Comparison of ENCODE assay signal across 25 mouse cellular contexts in the genomic region with DNA sequence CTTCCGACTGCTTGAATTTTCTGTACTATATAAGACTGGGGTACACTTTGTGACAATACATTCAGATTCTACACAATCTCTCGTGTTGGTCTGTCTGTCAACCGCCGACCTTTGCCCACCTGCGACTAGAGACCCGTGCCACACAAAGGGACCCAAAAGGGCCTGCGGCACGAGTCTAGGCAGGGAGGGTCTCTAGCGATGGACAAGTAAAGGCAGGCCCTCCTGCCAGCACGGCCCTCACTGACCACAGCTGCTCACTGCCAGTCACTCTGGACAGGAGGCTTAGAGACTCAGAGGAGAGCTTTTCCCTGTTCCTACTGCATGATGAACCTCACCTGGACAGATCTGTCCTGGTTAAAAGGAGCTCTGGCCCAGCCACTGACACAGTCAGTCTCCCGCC. TPM values are rescaled to one million over a fixed set of nuclear protein-coding genes. Genes with fewer than 3 reads are reported as not detected.
DNase-seq lines count a peak whose midpoint lies in the region; ATAC-seq and TF ChIP-seq lines count a peak whose summit lies in the region.
"Had no signal": no experiment of that assay in that cellular context is flagged by ENCODE, and none has a peak within 500 bp of the region (broad histone marks: within the 10 kb centered on the region; RNA-seq: fewer than 3 reads in every experiment).

No protein-coding gene starts in this region.

- H3K27me3 ChIP-seq in hindbrain, embryonic 10.5 days (ENCODE audit: insufficient read depth, poor library complexity, severe bottlenecking): no peaks in the 10 kb centered on the region
- H3K27me3 ChIP-seq in hindbrain, embryonic 13.5 days: no peaks in the 10 kb centered on the region
- H3K27me3 ChIP-seq in lung, embryonic 14.5 days (ENCODE audit: insufficient read depth, low read length): no peaks in the 10 kb centered on the region
- H3K27me3 ChIP-seq in lung, postnatal 0 days (replicated peaks; ENCODE audit: insufficient read depth, low read length): no peaks in the 10 kb centered on the region
- no peaks in the 10 kb centered on the region for H3K27me3 ChIP-seq in cerebellum, adult 2 months (ENCODE audit: control insufficient read depth, insufficient read depth, low read length)
- H3K27me3 ChIP-seq: embryonic facial prominence, embryonic 12.5 days; embryonic facial prominence, embryonic 15.5 days; heart, embryonic 15.5 days; Patski had no signal

- H3K27ac ChIP-seq in hindbrain, embryonic 10.5 days: 0 out of 2 replicates have a peak overlapping the region, but pooled peaks have one; percentile 16
- no peak overlapping the region for H3K27ac ChIP-seq in hindbrain, embryonic 13.5 days
- no peak overlapping the region for H3K27ac ChIP-seq in lung, embryonic 14.5 days (ENCODE audit: low read depth)
- no peak overlapping the region for H3K27ac ChIP-seq in lung, postnatal 0 days (ENCODE audit: low read length)
- H3K27ac ChIP-seq in ES-E14 (ENCODE audit: insufficient read depth, low read depth, low read length, poor library complexity, severe bottlenecking): no peak overlapping the region
- no peak overlapping the region for H3K27ac ChIP-seq in cerebellum, adult 2 months (ENCODE audit: insufficient read depth, low read length)
- H3K27ac ChIP-seq: embryonic facial prominence, embryonic 12.5 days; embryonic facial prominence, embryonic 15.5 days; heart, embryonic 15.5 days had no signal

- H3K9me3 ChIP-seq in hindbrain, embryonic 10.5 days: no peaks in the 10 kb centered on the region
- H3K9me3 ChIP-seq in hindbrain, embryonic 13.5 days: no peaks in the 10 kb centered on the region
- H3K9me3 ChIP-seq in lung, embryonic 14.5 days (ENCODE audit: low read depth, low read length): no peaks in the 10 kb centered on the region
- H3K9me3 ChIP-seq in lung, postnatal 0 days (ENCODE audit: low read length): no peaks in the 10 kb centered on the region
- no peaks in the 10 kb centered on the region for H3K9me3 ChIP-seq in ES-E14 (ENCODE audit: control insufficient read depth, insufficient read depth, low read depth, low read length)
- H3K9me3 ChIP-seq: embryonic facial prominence, embryonic 12.5 days; embryonic facial prominence, embryonic 15.5 days; heart, embryonic 12.5 days; heart, embryonic 15.5 days had no signal

- in situ Hi-C loops in ES-E14 (cut with MboI; ENCODE audit: low sequenced_read_pairs in 2 of 2, unreplicated experiment in 2 of 2): no loop called here

- TF ChIP-seq POLR2A in cerebellum, adult 2 months (IDR thresholded peaks at IDR 0.05; ENCODE audit: borderline replicate concordance, insufficient read depth, low read length): no peak

- ATAC-seq in hindbrain, embryonic 13.5 days (ENCODE audit: low FRiP score): no peak
- ATAC-seq in lung, embryonic 14.5 days (ENCODE audit: insufficient read depth): 0 out of 2 replicates have a peak, but pooled peaks have one; percentile 35
- no peak for ATAC-seq in lung, postnatal 0 days
- no peak for ATAC-seq in frontal cortex, adult (ENCODE audit: low TSS enrichment)
- ATAC-seq: forebrain, embryonic 14.5 days; forebrain, postnatal 0 days; hindbrain, embryonic 16.5 days; Patski had no signal

- WGBS in hindbrain, embryonic 10.5 days: 41% methylated on average over 11 of the region's 11 CpGs
- 41% methylated on average over 11 of the region's 11 CpGs for WGBS in hindbrain, embryonic 13.5 days
- WGBS in lung, embryonic 14.5 days: 32% methylated on average over 11 of the region's 11 CpGs
- 34% methylated on average over 11 of the region's 11 CpGs for WGBS in lung, postnatal 0 days
- WGBS in cerebellum, adult 2 months: 45% methylated on average over 11 of the region's 11 CpGs

- H3K4me3 ChIP-seq in hindbrain, embryonic 10.5 days: no peak overlapping the region
- H3K4me3 ChIP-seq in hindbrain, embryonic 13.5 days: no peak overlapping the region
- H3K4me3 ChIP-seq in lung, embryonic 14.5 days (ENCODE audit: low read depth, low read length): no peak overlapping the region
- no peak overlapping the region for H3K4me3 ChIP-seq in lung, postnatal 0 days (ENCODE audit: low read depth, low read length)
- H3K4me3 ChIP-seq in ES-E14 (ENCODE audit: insufficient read depth in 1 of 2, low read depth in 1 of 2, low read length in 2 of 2, poor library complexity in 1 of 2, severe bottlenecking in 1 of 2): no peak overlapping the region
- no peak overlapping the region for H3K4me3 ChIP-seq in cerebellum, adult 2 months (replicated peaks; ENCODE audit: insufficient read depth, low read depth, low read length)
- H3K4me3 ChIP-seq: embryonic facial prominence, embryonic 12.5 days; embryonic facial prominence, embryonic 15.5 days; heart, embryonic 12.5 days; heart, embryonic 15.5 days had no signal

- peaks cover 40% of the 10 kb centered on the region for H3K36me3 ChIP-seq in hindbrain, embryonic 10.5 days
- peaks cover 40% of the 10 kb centered on the region for H3K36me3 ChIP-seq in hindbrain, embryonic 13.5 days
- H3K36me3 ChIP-seq in lung, embryonic 14.5 days (ENCODE audit: insufficient read depth): peaks cover 37% of the 10 kb centered on the region
- peaks cover 23% of the 10 kb centered on the region for H3K36me3 ChIP-seq in lung, postnatal 0 days (ENCODE audit: insufficient read depth, low read length)
- peaks cover 32% of the 10 kb centered on the region for H3K36me3 ChIP-seq in ES-E14 (ENCODE audit: control insufficient read depth, insufficient read depth, low read length, poor library complexity, severe bottlenecking)

- TF ChIP-seq EP300 in lung, postnatal 0 days (IDR thresholded peaks at IDR 0.05): no peak

- H3K4me1 ChIP-seq in hindbrain, embryonic 10.5 days (replicated peaks): peaks cover 5% of the 10 kb centered on the region
- H3K4me1 ChIP-seq in hindbrain, embryonic 13.5 days (replicated peaks): no peaks in the 10 kb centered on the region
- no peaks in the 10 kb centered on the region for H3K4me1 ChIP-seq in lung, embryonic 14.5 days (ENCODE audit: insufficient read depth)
- no peaks in the 10 kb centered on the region for H3K4me1 ChIP-seq in lung, postnatal 0 days (ENCODE audit: insufficient read depth, low read depth, low read length)
- peaks cover 5 to 19% of the 10 kb centered on the region in 2 experiments for H3K4me1 ChIP-seq in ES-E14 (ENCODE audit: control insufficient read depth in 2 of 2, insufficient read depth in 2 of 2, low read length in 2 of 2, poor library complexity in 1 of 2)
- peaks cover 3% of the 10 kb centered on the region; the same call in 1 of the 2 replicates for H3K4me1 ChIP-seq in cerebellum, adult 2 months (ENCODE audit: control insufficient read depth, insufficient read depth, low read length)
- H3K4me1 ChIP-seq: embryonic facial prominence, embryonic 12.5 days; embryonic facial prominence, embryonic 15.5 days had no signal

- H3K9ac ChIP-seq in hindbrain, embryonic 13.5 days: no peak overlapping the region
- H3K9ac ChIP-seq in lung, embryonic 14.5 days: no peak overlapping the region
- no peak overlapping the region for H3K9ac ChIP-seq in lung, postnatal 0 days (replicated peaks; ENCODE audit: low read depth)
- 0 out of 2 replicates have a peak overlapping the region, but pooled peaks have one; percentile 3 for H3K9ac ChIP-seq in ES-E14 (ENCODE audit: insufficient read depth, low read depth, low read length, poor library complexity, severe bottlenecking)
- H3K9ac ChIP-seq: embryonic facial prominence, embryonic 12.5 days; embryonic facial prominence, embryonic 15.5 days; forebrain, postnatal 0 days; heart, embryonic 12.5 days; heart, embryonic 15.5 days had no signal

- TF ChIP-seq CTCF in lung, embryonic 14.5 days (IDR thresholded peaks at IDR 0.05; ENCODE audit: low read depth): no peak
- TF ChIP-seq CTCF in lung, postnatal 0 days (IDR thresholded peaks at IDR 0.05): no peak
- TF ChIP-seq CTCF in cerebellum, adult 2 months (IDR thresholded peaks at IDR 0.05; ENCODE audit: borderline replicate concordance, insufficient read depth, low read depth, low read length): no peak

- no peak for DNase-seq in hindbrain, embryonic 10.5 days (ENCODE audit: low spot score)
- no peak for DNase-seq in lung, embryonic 14.5 days
- no peak for DNase-seq in lung, postnatal 0 days (ENCODE audit: low spot score)
- no peak for DNase-seq in ES-E14 (ENCODE audit: low read depth, low spot score)
- DNase-seq in cerebellum, adult 2 months: no peak
- DNase-seq: adrenal gland, postnatal 10 days; adrenal gland, postnatal 36 days; cerebellum, adult 18-20 months; cerebellum, adult 9-11 months; cerebellum, postnatal 25 days; forebrain, postnatal 0 days; gastrocnemius, postnatal 25 days; heart, adult 18-20 months; heart, postnatal 10 days; heart, postnatal 36 days had no signal

- H3K4me2 ChIP-seq in hindbrain, embryonic 13.5 days: no peak overlapping the region
- H3K4me2 ChIP-seq in lung, embryonic 14.5 days: no peak overlapping the region
- no peak overlapping the region for H3K4me2 ChIP-seq in lung, postnatal 0 days (replicated peaks; ENCODE audit: low read depth, low read length)
- H3K4me2 ChIP-seq: embryonic facial prominence, embryonic 12.5 days; embryonic facial prominence, embryonic 15.5 days; heart, embryonic 12.5 days; heart, embryonic 15.5 days had no signal

RNA-seq across cellular contexts. Expression of a gene that starts 12.8 kb away (rescaled TPM):
- 25.2 and 33.7 TPM in 2 replicates for polyA plus RNA-seq in hindbrain, embryonic 10.5 days (2016; fragmentation: Nextera tagmentation; extraction: Ambion mirVana)
- 12.1 and 12.4 TPM in 2 replicates for polyA plus RNA-seq in hindbrain, embryonic 13.5 days (2015; fragmentation: Nextera tagmentation; extraction: Ambion mirVana)
- 45.6 and 46.2 TPM in 2 replicates for polyA plus RNA-seq in lung, embryonic 14.5 days (2014; fragmentation: Nextera tagmentation; extraction: Ambion mirVana)
- 3.1 and 5.0 TPM in 2 replicates for polyA plus RNA-seq in lung, postnatal 0 days (2015; fragmentation: Nextera tagmentation; extraction: Ambion mirVana)
- 12.5 and 19.8 TPM in 2 replicates for total RNA-seq in ES-E14 (2012; rRNA removed)
- 0.17 and 0.38 TPM in 2 replicates for polyA plus RNA-seq in cerebellum, adult 2 months (2012; rRNA removed)
- total RNA-seq: gastrocnemius, adult 8-10 months had no signal

RNA-seq across cellular contexts. Expression of a gene that starts 20.1 kb away (rescaled TPM):
- 95.2 and 107 TPM in 2 replicates for polyA plus RNA-seq in hindbrain, embryonic 10.5 days (2016; fragmentation: Nextera tagmentation; extraction: Ambion mirVana)
- 55.2 and 57.1 TPM in 2 replicates for polyA plus RNA-seq in hindbrain, embryonic 13.5 days (2015; fragmentation: Nextera tagmentation; extraction: Ambion mirVana)
- 105 and 106 TPM in 2 replicates for polyA plus RNA-seq in lung, embryonic 14.5 days (2014; fragmentation: Nextera tagmentation; extraction: Ambion mirVana)
- polyA plus RNA-seq in lung, postnatal 0 days (2015; fragmentation: Nextera tagmentation; extraction: Ambion mirVana): 63.6 and 66.5 TPM in 2 replicates
- 195 and 272 TPM in 2 replicates for total RNA-seq in ES-E14 (2012; rRNA removed)
- polyA plus RNA-seq in cerebellum, adult 2 months (2012; rRNA removed): 65.1 and 66.7 TPM in 2 replicates

RNA-seq across cellular contexts. Expression of a gene that starts 20.7 kb away (rescaled TPM):
- polyA plus RNA-seq in hindbrain, embryonic 10.5 days (2016; fragmentation: Nextera tagmentation; extraction: Ambion mirVana): 80.9 and 83.7 TPM in 2 replicates
- 95.9 and 102 TPM in 2 replicates for polyA plus RNA-seq in hindbrain, embryonic 13.5 days (2015; fragmentation: Nextera tagmentation; extraction: Ambion mirVana)
- polyA plus RNA-seq in lung, embryonic 14.5 days (2014; fragmentation: Nextera tagmentation; extraction: Ambion mirVana): 74.1 and 80.9 TPM in 2 replicates
- polyA plus RNA-seq in lung, postnatal 0 days (2015; fragmentation: Nextera tagmentation; extraction: Ambion mirVana): 60.4 and 69.9 TPM in 2 replicates
- total RNA-seq in ES-E14 (2012; rRNA removed): 67.5 and 79.4 TPM in 2 replicates
- 146 and 148 TPM in 2 replicates for polyA plus RNA-seq in cerebellum, adult 2 months (2012; rRNA removed)

RNA-seq across cellular contexts. Expression of a gene that starts 22.2 kb away (rescaled TPM):
- 510 and 522 TPM in 2 replicates for polyA plus RNA-seq in hindbrain, embryonic 10.5 days (2016; fragmentation: Nextera tagmentation; extraction: Ambion mirVana)
- polyA plus RNA-seq in hindbrain, embryonic 13.5 days (2015; fragmentation: Nextera tagmentation; extraction: Ambion mirVana): 300 and 307 TPM in 2 replicates
- 546 and 576 TPM in 2 replicates for polyA plus RNA-seq in lung, embryonic 14.5 days (2014; fragmentation: Nextera tagmentation; extraction: Ambion mirVana)
- polyA plus RNA-seq in lung, postnatal 0 days (2015; fragmentation: Nextera tagmentation; extraction: Ambion mirVana): 283 and 307 TPM in 2 replicates
- total RNA-seq in ES-E14 (2012; rRNA removed): 198 and 217 TPM in 2 replicates
- 186 and 191 TPM in 2 replicates for polyA plus RNA-seq in cerebellum, adult 2 months (2012; rRNA removed)

RNA-seq across cellular contexts. Expression of a gene that starts 27.1 kb away (rescaled TPM):
- polyA plus RNA-seq in hindbrain, embryonic 10.5 days (2016; fragmentation: Nextera tagmentation; extraction: Ambion mirVana): 0.44 and 0.68 TPM in 2 replicates
- polyA plus RNA-seq in hindbrain, embryonic 13.5 days (2015; fragmentation: Nextera tagmentation; extraction: Ambion mirVana): 0.21 and 0.29 TPM in 2 replicates
- polyA plus RNA-seq in lung, embryonic 14.5 days (2014; fragmentation: Nextera tagmentation; extraction: Ambion mirVana): 0.69 and 1.0 TPM in 2 replicates
- polyA plus RNA-seq in lung, postnatal 0 days (2015; fragmentation: Nextera tagmentation; extraction: Ambion mirVana): 2.7 and 2.8 TPM in 2 replicates
- 0.62 and 1.4 TPM in 2 replicates for total RNA-seq in ES-E14 (2012; rRNA removed)
- 0.30 and 0.46 TPM in 2 replicates for polyA plus RNA-seq in cerebellum, adult 2 months (2012; rRNA removed)
